Mouse (Mus musculus): ENCODE measurements around the gene D930007J09Rik.

GRCm38 (mm10) chr13:32760795-32761194 lies 41.9 kb downstream of the D930007J09Rik start:
- no peak for TF ChIP-seq CTCF (IDR thresholded peaks at IDR 0.05; ENCODE audit: borderline replicate concordance, insufficient read depth, low read length)
- TF ChIP-seq POLR2A (IDR thresholded peaks at IDR 0.05; ENCODE audit: low read depth, low read length) = no peak
